Mouse (Mus musculus) midbrain, embryonic 12.5 days (tissue): ENCODE results near the gene Mon2. TPM values are rescaled to one million over a fixed set of nuclear protein-coding genes. Genes with fewer than 3 reads are reported as not detected.

ENCODE experiments used
- ATAC-seq: fragments of 200-750 bp; cut with Nextera tagmentation; 2 replicates; pipeline ENCODE4 v1.8.0; 2017; ENCODE audit warnings: low read depth, moderate TSS enrichment, moderate library complexity; ENCODE audit not compliant: low FRiP score
- H3K27ac ChIP-seq: fragments of 300-500 bp; sonication (generic); replicated peaks from 2 replicates; pipeline ENCODE4 v1.5.1; 2016; ENCODE audit warnings: mild to moderate bottlenecking
- H3K27me3 ChIP-seq: fragments of 300-500 bp; sonication (generic); 2 replicates; pipeline ENCODE4 v1.6.1; 2016; ENCODE audit warnings: mild to moderate bottlenecking
- H3K36me3 ChIP-seq: fragments of 300-500 bp; sonication (generic); 2 replicates; pipeline ENCODE4 v1.6.1; 2016
- H3K4me1 ChIP-seq: fragments of 300-500 bp; sonication (generic); 2 replicates; pipeline ENCODE4 v1.6.1; 2016
- H3K4me2 ChIP-seq: fragments of 300-500 bp; sonication (generic); replicated peaks from 2 replicates; pipeline ENCODE4 v1.6.1; 2016; ENCODE audit warnings: mild to moderate bottlenecking, moderate library complexity
- H3K4me3 ChIP-seq: fragments of 300-500 bp; sonication (generic); 2 replicates; pipeline ENCODE4 v1.5.1; 2016; ENCODE audit warnings: mild to moderate bottlenecking
- H3K9ac ChIP-seq: fragments of 300-500 bp; sonication (generic); replicated peaks from 2 replicates; pipeline ENCODE4 v1.6.1; 2016; ENCODE audit warnings: mild to moderate bottlenecking, moderate library complexity
- H3K9me3 ChIP-seq: fragments of 300-500 bp; sonication (generic); 2 replicates; pipeline ENCODE4 v1.6.1; 2016; ENCODE audit warnings: mild to moderate bottlenecking
- WGBS: fragments of 180-500 bp; shearing (Covaris S2); methylation state at CpG from one replicate; pipeline ENCODE4 v1.1.7; 2016; 5-methylcytosine and 5-hydroxymethylcytosine counted together
- polyA plus RNA-seq: library from polyadenylated mRNA; unstranded; fragments of >200 nt; fragmentation: Nextera tagmentation; extraction: Ambion mirVana; gene quantifications from 2 replicates; pipeline ENCODE4 v1.2.1, GENCODE M21; 2016

The Mon2 gene
- polyA plus RNA-seq, 1 experiment from 2014 or later = 42.1 TPM

DNA sequence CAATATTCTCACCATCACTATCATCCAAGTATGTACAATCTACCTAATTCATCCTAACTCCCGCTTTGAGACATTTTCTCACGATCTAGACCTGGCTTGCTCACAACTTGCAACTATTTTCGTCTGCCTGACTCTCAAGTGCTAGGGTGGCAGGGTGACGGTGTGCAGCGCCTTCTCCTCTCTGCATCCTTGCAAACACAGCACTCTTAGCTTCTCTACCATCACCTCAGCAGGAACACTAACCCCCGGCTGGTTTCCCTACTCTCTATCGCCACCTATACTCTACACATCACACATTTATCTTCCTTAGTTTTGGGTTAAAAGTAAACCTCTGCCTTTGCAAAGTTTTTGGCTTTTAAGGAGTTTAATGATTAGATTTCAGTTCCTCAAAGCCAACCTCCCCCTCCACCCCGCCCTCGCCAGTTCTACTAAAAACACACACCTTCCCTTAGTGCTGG lies 88.6 kb downstream of the Mon2 start:
- H3K27ac ChIP-seq = peak overlapping the region; percentile 54; the same call in 1 of the 2 replicates
- H3K4me2 ChIP-seq = no peak overlapping the region
- ATAC-seq = no peak
- H3K9ac ChIP-seq = no peak overlapping the region
- H3K27me3 ChIP-seq = no peaks in the 10 kb centered on the region
- no peak overlapping the region for H3K4me3 ChIP-seq
- peaks cover 26% of the 10 kb centered on the region for H3K4me1 ChIP-seq
- H3K36me3 ChIP-seq = peaks cover 7% of the 10 kb centered on the region
- 27% methylated on average over 9 of the region's 9 CpGs for WGBS
- no peaks in the 10 kb centered on the region for H3K9me3 ChIP-seq

DNA sequence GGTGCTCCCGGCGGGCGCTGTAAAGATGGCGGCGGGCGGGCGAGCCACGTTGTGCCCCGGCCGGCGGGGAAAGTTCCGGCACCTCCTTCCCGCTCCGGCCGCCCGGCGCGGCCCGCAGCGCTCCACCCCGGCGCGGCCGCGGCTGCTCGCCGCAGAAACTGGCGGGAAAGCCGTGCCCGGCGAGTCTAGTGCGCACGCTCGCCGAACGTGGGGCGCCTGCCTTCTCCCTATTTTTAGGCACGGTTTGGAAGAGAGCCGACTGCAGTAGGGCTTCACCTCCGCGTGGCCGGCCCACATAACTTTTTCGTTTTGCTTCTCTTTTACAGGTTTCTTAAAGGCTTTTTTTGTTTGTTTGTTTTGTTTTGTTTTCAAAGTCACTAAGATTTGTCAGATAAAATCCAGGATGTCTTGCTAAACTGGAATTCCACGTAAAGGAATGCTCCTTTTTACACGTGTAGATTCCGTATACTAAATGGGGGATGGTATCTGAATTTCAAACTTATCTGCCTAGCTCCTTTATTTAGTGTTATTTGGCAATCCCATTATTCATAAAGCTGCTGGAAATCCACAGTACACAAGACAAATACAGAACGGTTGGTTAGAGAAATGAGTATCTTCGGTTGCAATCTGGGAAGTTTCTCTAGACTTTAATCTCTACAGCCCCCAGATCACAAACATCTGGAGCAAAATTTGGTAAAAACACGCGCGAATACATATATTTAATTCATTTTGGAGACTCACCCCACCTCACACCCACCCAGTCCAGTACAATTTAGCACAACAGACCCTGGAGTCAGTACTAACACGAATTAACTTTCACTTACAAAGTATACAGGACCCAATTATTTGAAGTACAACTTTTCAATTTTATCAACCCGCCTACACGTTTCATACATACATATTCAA lies 89.7 kb downstream of the Mon2 start:
- ATAC-seq = peak; percentile 80
- peak overlapping the region; percentile 94 for H3K4me3 ChIP-seq
- no peaks in the 10 kb centered on the region for H3K27me3 ChIP-seq
- 12% methylated on average over 48 of the region's 54 CpGs for WGBS
- peak overlapping the region; percentile 59 for H3K4me2 ChIP-seq
- peaks cover 10% of the 10 kb centered on the region for H3K36me3 ChIP-seq
- H3K9ac ChIP-seq = peak overlapping the region; percentile 98
- no peaks in the 10 kb centered on the region for H3K9me3 ChIP-seq
- peak overlapping the region; percentile 99 for H3K27ac ChIP-seq
- H3K4me1 ChIP-seq = peaks cover 26% of the 10 kb centered on the region

DNA sequence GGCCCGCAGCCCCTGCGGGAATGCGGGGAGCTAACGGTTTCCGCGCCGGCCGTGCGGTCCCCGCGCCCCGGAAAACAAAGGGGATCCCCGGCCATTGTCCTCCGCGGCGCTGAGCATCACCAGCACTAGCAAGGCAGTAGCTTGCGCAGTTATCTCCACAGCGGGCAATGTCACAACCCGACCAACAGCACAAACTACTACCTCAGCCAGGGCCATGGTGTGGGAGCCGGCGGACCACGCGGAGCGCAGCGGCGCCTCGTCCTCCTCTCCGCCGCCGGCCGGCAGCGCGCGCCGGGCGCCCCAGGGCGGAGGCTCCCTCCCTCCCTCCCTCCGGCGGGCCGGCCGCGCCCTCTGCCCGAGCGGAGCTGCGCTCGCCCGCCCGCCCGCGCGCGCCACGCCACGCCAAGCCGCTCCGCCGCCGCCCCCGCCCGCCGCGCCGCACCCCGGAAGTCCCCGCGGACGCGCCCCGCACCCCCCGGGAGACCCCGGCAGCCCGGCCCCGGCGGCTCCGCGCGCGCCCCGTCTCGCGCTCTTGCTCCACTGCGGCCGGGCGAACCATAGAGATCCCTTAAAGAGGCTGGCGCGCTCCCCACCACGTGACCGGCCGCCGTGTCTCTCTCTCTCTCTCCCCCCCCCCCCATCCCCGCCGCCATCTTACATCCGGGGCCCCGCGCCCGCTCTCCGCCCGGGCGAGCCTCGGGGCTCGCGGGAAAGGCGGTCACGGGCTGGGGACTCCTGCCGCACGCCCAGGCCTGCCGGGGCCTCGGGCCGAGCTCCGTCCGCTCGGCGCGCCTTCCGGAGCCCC lies 90.6 kb downstream of the Mon2 start:
- H3K4me3 ChIP-seq = peak overlapping the region; percentile 94
- H3K9me3 ChIP-seq = no peaks in the 10 kb centered on the region
- H3K9ac ChIP-seq = peak overlapping the region; percentile 98
- H3K4me2 ChIP-seq = peak overlapping the region; percentile 64
- peaks cover 14% of the 10 kb centered on the region for H3K36me3 ChIP-seq
- H3K4me1 ChIP-seq = peaks cover 26% of the 10 kb centered on the region
- WGBS = under 1% methylated on average over 50 of the region's 115 CpGs
- no peaks in the 10 kb centered on the region for H3K27me3 ChIP-seq
- peak; percentile 92 for ATAC-seq
- H3K27ac ChIP-seq = peak overlapping the region; percentile 99

DNA sequence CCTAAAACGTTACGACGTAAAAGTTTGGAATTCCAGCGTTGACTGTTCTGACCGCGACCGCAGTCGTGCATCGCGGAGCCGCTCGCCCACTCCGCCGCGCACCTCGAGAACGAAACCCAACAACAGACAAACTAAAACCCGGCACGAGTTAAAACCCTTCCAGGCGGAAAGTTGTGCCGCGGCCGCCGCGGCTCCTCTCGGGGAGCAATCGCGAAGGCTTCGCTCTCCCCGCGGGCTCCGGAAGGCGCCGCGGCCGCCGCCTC lies 91.1 kb downstream of the Mon2 start:
- H3K4me1 ChIP-seq = peaks cover 26% of the 10 kb centered on the region
- H3K9ac ChIP-seq = peak overlapping the region; percentile 98
- H3K27me3 ChIP-seq = no peaks in the 10 kb centered on the region
- under 1% methylated on average over 36 of the region's 37 CpGs for WGBS
- peaks cover 17% of the 10 kb centered on the region for H3K36me3 ChIP-seq
- peak overlapping the region; percentile 99 for H3K27ac ChIP-seq
- H3K4me3 ChIP-seq = peak overlapping the region; percentile 94
- no peaks in the 10 kb centered on the region for H3K9me3 ChIP-seq
- peak overlapping the region; percentile 64 for H3K4me2 ChIP-seq
- ATAC-seq = 0 out of 2 replicates have a peak, but pooled peaks have one; percentile 1

DNA sequence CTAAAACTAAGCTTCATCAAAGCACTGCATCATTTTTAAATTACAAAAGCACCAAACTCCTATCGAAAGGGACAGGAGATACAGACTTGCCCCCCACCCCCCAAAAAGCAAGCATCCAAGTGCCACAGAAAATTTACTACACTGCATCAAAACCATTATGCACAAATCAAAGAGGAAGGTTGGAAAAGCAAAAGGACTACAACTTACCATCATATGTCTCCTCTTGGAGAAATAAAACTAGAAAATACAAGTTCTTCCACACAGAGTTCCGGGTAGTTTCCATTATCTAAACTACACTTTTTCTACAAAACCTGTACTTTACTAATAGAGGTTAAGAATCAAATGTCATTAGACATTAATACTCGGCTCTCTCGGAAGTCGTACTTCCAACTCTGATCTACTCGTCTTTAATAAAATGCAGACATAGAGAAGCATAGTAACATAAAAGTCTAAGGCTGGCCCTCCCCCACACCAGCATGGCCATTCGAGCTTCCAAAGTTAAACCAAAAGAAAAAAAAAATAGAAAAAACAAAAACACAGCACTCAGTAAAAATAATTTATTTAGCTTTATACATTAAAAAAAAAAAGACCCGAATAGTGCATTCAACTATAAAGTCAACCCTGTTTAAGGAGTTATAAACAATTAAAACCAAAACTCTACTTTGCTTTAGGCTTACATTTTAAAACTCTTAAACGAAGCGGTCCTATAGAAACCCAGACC lies 91.6 kb downstream of the Mon2 start:
- ATAC-seq = no peak
- Histone ChIP-seq H3K9ac (peak overlapping the region; percentile 98), H3K4me2 (peak overlapping the region; percentile 64), H3K27ac (peak overlapping the region; percentile 99), H3K36me3 (peaks cover 20% of the 10 kb centered on the region), H3K4me3 (peak overlapping the region; percentile 94), H3K27me3 (no peaks in the 10 kb centered on the region), H3K4me1 (peaks cover 26% of the 10 kb centered on the region), H3K9me3 (no peaks in the 10 kb centered on the region)
- 4% methylated on average over 10 of the region's 10 CpGs for WGBS

DNA sequence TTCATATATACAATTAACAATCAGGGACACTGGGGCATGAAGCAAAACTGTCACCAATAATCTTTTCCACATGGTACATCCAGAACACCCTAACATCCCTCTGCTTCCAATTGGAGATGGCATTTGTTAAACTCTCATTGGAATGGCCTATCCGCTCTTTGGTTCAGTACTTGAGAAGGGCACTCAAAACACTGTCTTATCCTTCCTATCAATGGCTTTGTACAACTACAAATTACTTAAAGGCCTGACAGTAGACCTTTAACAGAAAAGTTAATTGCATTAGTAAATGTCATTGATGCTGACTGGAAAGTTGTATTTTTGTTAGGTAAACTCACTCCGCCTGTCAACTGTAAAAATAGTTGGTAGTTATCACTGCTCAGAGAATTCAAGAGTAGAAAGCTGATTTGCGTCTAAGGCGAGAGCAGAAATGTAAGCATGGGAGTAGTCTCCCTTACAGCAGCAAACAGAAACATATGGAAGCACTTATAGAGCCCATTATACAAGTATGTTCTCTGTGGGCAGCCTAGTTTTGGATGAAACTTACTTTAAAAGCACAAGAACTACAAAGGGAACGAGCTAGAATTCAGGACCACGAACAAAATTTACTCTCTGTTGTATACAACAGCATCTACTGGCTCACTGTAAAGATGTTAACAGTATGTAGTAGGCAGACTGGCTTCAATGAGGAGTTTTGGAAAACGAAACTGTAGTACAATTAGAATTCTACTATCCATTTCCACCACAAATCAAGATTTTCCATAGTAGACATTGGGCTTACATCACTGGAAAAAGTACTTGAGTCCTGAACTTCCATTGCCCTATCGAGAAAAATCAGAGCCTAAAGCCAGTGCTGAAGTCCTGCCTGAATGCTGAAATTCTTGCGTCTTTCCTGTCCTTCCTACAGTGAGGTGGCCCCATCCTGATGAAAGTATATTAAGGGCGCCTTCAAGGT lies 92.5 kb downstream of the Mon2 start:
- H3K27me3 ChIP-seq = no peaks in the 10 kb centered on the region
- H3K9ac ChIP-seq = peak overlapping the region; percentile 98
- 50% methylated on average over 10 of the region's 10 CpGs for WGBS
- H3K4me1 ChIP-seq = peaks cover 26% of the 10 kb centered on the region
- no peak for ATAC-seq
- H3K4me3 ChIP-seq = peak overlapping the region; percentile 94
- peak overlapping the region; percentile 64 for H3K4me2 ChIP-seq
- peaks cover 20% of the 10 kb centered on the region for H3K36me3 ChIP-seq
- H3K9me3 ChIP-seq = no peaks in the 10 kb centered on the region
- H3K27ac ChIP-seq = peak overlapping the region; percentile 47; the same call in 1 of the 2 replicates

DNA sequence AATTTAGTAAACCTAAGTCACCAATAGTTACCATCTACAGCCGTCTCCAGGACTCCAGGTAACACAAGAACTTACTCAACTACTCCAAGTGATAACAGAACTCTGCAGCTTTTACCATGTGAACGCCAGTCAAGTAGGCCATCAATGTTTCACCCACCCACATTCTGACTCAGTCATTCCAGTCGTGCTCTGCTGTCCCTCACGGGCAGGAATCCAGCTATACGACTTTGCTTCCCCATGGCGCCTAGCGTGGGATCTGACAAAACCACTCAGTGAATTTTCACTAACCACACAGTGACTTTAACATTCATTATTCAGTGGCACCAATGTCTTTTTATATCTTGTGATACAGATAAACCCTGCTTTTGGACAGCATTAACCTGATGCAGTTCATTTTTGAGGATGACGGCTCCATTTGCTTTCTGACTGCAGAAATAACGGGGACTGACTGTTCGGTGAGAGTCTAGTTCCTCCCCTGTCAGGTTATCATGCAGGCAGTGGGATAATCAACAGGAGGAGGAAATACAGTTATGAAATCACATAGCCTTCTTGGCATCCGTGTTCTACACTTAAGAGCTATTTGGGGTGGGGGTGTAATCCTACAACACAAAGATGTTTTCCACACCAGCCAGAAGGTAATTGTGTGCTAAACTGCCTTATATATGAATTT lies 93.3 kb downstream of the Mon2 start:
- WGBS = 78% methylated on average over 11 of the region's 11 CpGs
- Histone ChIP-seq H3K4me3 (peak overlapping the region; percentile 94), H3K4me2 (peak overlapping the region; percentile 64), H3K27me3 (no peaks in the 10 kb centered on the region), H3K27ac (0 out of 2 replicates have a peak overlapping the region, but pooled peaks have one; percentile 8), H3K36me3 (peaks cover 20% of the 10 kb centered on the region), H3K4me1 (peaks cover 26% of the 10 kb centered on the region), H3K9ac (peak overlapping the region; percentile 98), H3K9me3 (no peaks in the 10 kb centered on the region)
- no peak for ATAC-seq

DNA sequence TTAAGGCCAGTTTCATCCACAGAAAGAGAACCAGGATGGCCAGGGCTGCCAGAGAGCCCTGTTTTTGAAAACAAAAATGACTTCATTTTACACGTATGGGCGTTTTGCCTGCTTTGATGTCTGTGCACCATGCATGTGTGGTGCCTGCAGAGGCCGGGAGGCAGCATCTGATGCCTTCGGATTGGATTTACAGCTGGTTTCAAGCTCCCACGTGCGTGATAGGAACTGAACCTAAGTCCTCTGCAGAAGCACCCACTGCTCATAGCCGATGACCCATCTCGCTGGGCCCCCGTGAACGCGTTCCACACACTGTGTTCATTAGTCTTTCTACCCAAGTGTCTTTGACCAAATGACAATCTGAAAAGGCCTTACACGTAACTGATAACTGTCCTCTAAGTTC lies 96.2 kb downstream of the Mon2 start:
- peaks cover 19% of the 10 kb centered on the region for H3K4me1 ChIP-seq
- H3K9me3 ChIP-seq = no peaks in the 10 kb centered on the region
- no peak for ATAC-seq
- H3K9ac ChIP-seq = no peak overlapping the region
- no peak overlapping the region for H3K4me3 ChIP-seq
- H3K4me2 ChIP-seq = no peak overlapping the region
- no peak overlapping the region for H3K27ac ChIP-seq
- no peaks in the 10 kb centered on the region for H3K27me3 ChIP-seq
- WGBS = 96% methylated on average over 12 of the region's 12 CpGs
- H3K36me3 ChIP-seq = peaks cover 20% of the 10 kb centered on the region

DNA sequence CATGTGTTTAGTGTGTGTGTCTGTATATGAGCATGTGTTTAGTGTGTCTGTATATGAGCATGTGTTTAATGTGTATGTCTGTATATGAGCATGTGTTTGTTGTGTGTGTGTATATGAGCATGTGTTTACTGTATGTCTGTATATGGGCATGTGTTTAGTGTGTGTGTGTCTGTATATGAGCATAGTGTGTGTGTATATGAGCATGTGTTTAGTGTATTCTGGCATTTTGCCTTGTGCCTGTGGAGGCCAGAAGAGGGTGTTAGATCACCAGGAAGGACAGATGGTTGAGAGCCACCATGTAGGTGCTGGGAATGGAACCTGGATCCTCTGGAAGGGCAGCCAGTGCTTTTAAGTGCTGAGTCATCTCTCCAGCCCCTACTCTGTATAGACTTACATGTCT lies 96.9 kb downstream of the Mon2 start:
- Histone ChIP-seq H3K4me2 (no peak overlapping the region), H3K9ac (no peak overlapping the region), H3K4me1 (peaks cover 19% of the 10 kb centered on the region), H3K27ac (no peak overlapping the region), H3K36me3 (peaks cover 20% of the 10 kb centered on the region), H3K4me3 (no peak overlapping the region), H3K27me3 (no peaks in the 10 kb centered on the region), H3K9me3 (no peaks in the 10 kb centered on the region)
- ATAC-seq = no peak

DNA sequence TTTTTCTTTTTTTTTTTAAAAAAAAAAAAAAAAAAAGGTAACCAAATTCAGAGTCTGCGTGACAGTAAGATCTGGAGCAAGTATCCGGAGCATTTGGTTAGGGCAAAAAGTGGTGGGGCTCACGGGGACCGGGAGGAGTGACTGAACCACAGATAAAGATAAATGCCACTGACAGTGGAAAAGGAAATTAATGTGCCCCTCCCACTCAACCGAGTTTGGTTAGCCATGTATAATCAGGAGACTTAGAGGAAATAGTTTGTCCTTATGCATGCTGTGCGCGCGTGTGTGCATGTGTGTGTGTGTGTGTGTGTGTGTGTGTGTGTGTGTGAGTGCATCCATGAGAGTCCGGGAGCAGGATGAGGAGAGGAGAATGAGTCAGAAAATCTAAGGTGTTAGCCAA lies 100.3 kb downstream of the Mon2 start:
- Histone ChIP-seq H3K9ac (no peak overlapping the region), H3K9me3 (no peaks in the 10 kb centered on the region), H3K4me3 (no peak overlapping the region), H3K36me3 (peaks cover 12% of the 10 kb centered on the region), H3K27ac (no peak overlapping the region), H3K4me1 (peaks cover 3% of the 10 kb centered on the region; the same call in 1 of the 2 replicates), H3K27me3 (no peaks in the 10 kb centered on the region), H3K4me2 (no peak overlapping the region)
- 85% methylated on average over 9 of the region's 9 CpGs for WGBS
- no peak for ATAC-seq
